Mouse (Mus musculus) adrenal gland, postnatal 25 days (tissue): ENCODE measurements around the gene Gm21983. TPM values are rescaled to one million over a fixed set of nuclear protein-coding genes. Genes with fewer than 3 reads are reported as not detected.

Experiments
- DNase-seq: peaks from one replicate; pipeline ENCODE4 v3.0.0; 2021; ENCODE audit warnings: mixed read lengths
- total RNA-seq: library from RNA; stranded (reverse); gene quantifications from 2 replicates; pipeline ENCODE4 v1.2.3, GENCODE M21; 2021

The Gm21983 gene
- total RNA-seq, 1 experiment from 2014 or later, result not detected

DNA sequence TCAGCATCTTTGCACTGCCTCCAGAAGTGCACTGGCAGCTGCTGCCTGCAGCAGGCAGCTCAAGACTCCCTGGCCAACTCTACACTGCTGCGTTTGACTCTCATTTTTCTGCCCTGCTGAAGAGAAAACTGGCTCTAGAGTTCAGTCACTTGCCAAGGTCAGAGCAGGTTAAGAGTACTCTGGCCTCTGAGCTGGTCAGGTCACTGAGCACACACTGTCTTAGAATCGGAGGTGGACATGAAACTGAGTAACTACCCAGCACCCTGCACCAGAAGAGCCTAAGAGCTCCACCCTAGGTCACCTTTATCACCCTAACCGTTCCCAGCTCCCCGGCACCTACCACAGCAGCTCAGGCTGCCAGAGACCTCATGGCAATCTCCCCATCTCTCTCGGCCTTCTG, 5.1 kb upstream of the Gm21983 start:
- no peak for DNase-seq

DNA sequence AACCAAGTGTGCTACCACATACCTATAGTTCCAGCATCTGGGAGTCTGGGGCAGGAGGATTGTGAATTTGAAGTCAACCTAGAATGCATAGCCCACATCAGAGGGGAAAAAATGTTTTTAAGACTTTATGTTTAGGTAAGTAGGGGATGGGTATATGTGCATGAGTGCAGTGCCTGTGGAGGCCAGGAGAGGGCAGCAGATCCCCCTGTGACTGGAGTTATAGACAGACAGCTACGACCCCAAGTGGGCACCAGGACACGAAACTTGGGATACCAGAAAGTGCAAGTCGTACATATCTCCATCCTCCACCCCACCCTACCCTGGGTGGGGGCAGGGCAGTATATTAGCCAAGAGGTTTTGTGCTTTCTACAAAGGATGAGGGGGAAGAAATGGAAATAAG, 4.1 kb upstream of the Gm21983 start:
- DNase-seq, result peak; percentile 48

DNA sequence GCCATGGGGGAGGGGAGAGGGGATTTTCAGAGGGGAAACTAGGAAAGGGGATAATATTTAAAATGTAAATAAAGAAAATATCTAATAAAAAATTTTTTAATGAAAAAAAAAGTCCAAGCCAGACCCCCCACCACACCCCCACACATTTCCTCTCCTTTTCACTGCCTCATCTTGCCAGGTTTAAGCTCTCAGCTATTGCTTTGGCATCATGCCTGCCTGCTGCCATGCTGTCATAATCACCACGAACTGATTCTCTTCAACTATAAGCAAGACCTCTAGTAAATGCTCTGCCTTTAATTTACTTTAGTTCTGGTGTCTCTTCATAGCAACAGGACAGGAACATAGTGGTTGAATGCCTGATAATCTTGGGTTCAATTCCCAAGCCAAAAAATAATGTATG, 1.6 kb upstream of the Gm21983 start:
- no peak for DNase-seq

DNA sequence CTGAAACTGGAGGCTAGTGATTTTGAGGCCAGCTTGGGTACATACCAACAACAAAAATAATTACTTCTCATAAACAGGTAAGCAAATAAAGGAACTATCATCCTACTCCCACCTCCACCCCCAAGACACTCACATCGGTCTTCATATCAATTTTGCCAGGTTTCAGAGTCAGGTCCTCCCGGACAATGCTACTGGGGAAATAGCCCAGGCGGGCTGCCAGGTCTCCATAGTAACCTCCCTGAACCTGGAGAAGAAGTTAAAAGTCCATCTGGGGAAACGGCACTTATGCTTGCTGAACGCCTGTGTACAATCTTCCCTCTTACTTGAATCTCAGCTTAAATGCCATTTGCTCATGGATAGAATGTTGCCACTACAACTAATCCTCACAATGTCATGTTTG, 850 bp downstream of the Gm21983 start:
- DNase-seq, result peak; percentile 64

DNA sequence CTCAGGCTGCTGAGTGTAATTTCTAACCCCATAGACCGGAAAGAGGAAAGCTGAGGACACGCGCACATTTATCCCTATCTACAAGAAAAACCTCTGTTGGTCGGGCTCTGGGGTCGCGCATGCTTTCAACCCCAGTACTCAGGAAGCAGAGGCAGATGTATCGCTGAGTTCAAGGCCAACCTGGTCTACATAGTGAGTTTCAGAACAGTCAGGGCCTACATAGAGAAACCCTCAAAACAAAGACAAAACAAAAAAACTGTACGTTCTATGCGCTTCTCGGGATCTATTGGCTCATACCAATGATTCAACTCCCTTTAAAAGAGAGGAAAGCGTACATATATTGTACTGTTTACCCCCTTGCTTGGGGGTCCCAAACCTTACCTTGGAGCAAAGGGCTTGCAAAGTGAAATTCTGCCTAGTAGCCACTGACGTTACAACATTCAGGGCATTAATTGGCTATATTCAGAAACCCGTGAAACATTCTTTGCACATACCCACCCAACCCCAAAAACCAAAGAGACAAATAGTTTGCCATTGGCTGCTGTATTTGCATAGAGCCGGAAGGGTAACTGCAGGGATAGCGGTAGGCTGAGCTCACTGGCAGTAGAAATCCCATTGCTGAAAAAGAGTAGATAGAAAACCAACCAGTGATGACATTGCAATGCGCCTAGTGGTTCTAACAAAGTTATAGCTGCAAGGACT, 1.5 kb downstream of the Gm21983 start:
- DNase-seq, result no peak

GRCm38 (mm10) chr7:27178324-27179216, 2.3 kb downstream of the Gm21983 start, which contains the start of gene Rab4b:
Gene Rab4b (minus strand): TSS chr7:27178896.
- DNase-seq, result peak; percentile 98

DNA sequence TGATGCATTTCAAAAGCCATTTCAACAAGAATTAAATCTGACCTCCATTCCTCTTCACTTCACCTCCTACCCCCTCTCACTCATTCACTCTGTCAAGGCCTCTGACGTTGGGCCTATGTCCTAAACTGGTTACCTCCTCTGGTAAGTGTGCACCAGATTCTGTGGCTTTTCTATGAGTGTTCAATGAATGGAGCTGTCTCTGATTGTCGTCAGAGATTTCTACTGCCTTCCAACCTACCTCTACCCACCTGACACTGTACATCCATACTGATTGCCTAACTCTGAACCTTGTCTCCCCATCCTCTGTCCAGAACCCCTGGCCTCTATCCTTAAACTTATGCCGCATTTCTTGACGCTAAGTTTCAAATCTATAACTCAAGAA, 3.0 kb downstream of the Gm21983 start:
- no peak for DNase-seq

GRCm38 (mm10) chr7:27174896-27175295, 6.0 kb downstream of the Gm21983 start:
- DNase-seq, result no peak

DNA sequence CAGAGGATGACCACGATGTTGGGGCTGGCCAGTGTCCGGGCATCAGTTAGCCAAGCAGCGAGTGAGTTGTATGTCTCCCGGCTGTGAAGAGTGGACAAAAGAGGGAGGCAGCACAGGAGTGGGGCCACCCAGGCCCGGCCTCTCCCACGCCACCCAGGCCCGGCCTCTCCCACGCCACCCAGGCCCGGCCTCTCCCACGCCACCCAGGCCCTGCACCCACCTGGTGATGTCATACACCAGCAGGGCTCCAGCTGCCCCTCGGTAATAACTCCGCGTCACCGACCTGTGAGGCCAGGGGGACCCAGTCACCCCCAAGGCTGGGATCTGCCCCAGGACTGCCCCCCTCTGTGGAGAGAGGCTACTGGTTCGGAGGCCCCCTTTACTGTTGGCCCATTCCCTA, 6.4 kb downstream of the Gm21983 start:
- DNase-seq, result no peak

DNA sequence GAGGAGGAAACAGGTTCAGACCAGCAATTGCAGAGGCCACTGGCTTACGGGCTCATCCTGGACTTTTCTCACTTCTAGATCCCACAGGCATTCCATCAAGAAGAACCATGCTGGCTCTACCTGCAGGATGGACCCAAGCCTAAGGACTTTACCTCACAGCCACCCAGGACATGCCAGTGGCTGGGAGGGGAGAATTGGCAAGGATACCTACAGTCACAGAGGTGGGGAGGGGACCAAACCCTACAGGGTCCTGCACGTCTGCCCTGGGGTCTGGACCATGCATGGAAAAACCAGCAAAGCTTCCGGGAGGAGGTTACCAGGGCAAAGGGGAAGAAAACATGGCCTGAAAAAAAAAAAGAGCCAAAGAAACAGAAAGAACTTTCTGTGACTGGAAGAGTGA, 9.9 kb downstream of the Gm21983 start:
- DNase-seq, result no peak

- no peak for DNase-seq
Observed at GRCm38 (mm10) chr7:27168371-27168770, 12.5 kb downstream of the Gm21983 start.

GRCm38 (mm10) chr7:27167475-27168094, 13.3 kb downstream of the Gm21983 start:
- DNase-seq, result no peak

GRCm38 (mm10) chr7:27166614-27167474, 14.0 kb downstream of the Gm21983 start, which contains the start of gene Egln2:
Gene Egln2 (minus strand): TSS chr7:27166802.
- peak; percentile 98 for DNase-seq

DNA sequence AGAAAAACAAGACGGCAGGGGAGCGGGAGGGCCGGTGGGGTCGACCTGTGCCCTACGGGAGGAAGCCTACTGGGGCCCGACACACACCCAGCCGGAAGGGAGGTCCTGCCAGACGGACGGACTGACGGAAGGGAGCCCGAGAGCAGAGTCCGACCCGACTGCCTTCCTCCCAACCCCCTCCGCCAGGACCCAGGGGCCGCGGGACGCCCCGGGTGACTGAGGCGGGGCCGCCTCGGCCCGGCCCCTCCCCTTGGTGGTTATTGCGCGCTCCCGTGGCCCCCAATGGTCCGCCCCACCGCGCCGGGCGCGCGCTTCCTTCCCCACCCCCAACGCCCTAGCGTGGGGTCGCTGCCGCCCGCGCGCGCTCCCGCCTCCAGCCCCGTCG, 14.7 kb downstream of the Gm21983 start:
- peak; percentile 94 for DNase-seq

DNA sequence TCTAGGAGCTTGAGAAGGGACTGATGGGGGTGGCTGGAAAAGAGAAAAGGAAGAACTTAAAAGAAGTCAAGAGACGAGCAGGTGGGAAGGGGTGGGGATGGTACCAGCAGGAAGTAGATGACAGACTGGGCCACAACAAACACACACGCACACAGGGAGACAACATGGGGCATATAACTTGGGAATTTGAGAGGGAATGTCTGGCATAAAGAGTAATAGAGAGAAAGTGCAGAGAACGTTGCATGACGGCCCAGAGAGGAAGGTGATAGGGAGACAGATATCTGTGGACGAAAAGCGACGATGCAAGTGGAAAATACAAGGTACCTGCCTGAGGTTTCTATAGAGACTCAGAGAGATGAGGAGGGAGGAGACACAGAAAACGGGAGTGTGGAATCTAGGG, 15.2 kb downstream of the Gm21983 start:
- no peak for DNase-seq

- DNase-seq, result peak; percentile 82
Observed at GRCm38 (mm10) chr7:27165007-27165655, 15.8 kb downstream of the Gm21983 start.

DNA sequence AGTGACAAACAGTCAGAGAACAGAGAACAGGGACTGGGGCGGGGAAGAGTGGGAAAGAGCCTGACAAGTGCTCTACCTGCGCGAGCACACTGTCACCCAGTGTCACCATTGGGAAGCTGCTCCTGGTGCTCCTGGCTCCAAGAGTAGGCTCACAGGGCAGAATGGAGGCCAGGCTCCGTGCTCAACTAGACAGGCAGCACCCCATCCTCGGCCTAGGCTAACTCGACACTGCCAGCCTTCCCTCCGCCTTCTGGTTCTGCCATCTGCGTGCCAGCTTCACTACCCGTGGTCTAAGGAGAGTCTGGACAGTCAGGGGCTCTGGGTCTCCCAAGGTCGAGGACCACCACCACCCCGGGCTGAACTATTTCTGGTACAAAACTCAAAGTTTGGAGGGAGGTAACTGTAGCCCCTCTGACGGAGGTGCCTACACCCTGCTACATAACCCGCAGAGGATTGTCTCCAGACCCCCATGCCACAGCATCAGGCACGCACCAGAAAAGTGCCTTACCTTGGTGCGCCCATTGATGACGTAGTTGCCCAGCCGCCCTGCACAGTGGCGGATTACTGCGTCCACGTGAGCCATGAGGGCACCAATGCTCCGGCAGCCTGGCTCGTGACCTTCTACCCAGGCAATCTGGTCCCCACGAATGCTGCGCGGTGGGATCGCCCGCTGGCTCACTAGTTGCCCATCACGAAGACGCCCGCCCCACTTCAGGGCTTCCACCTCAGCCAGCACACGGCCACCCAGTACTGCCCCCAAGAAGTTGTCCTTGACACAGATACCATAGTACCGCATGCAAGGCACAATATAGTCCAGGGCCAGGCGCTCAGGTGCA, 16.6 kb downstream of the Gm21983 start:
- DNase-seq, result peak; percentile 56

DNA sequence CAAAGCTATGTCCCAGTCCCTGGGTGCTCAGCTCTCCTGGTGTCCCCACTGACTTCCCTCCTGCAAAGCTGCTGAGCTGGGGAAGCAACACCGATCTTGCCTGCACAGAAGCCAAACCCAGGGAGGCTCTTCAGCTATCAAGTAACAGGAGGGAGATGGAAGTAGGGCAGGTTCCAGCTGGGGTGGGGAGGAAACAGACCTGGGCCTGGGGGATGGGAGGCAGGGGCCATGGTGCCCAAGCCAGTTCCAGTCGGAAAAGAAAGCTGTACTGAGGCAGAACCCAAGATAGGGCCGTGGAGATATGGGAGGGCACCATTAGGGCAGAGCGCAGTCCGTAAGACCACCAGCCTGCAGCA, 17.5 kb downstream of the Gm21983 start:
- no peak for DNase-seq

- no peak for DNase-seq
Observed at GRCm38 (mm10) chr7:27162780-27163449, 18.0 kb downstream of the Gm21983 start.

GRCm38 (mm10) chr7:27161744-27162143, 19.1 kb downstream of the Gm21983 start:
- no peak for DNase-seq
